Mouse (Mus musculus): Measurements from ENCODE around the gene Slc12a1.

DNA sequence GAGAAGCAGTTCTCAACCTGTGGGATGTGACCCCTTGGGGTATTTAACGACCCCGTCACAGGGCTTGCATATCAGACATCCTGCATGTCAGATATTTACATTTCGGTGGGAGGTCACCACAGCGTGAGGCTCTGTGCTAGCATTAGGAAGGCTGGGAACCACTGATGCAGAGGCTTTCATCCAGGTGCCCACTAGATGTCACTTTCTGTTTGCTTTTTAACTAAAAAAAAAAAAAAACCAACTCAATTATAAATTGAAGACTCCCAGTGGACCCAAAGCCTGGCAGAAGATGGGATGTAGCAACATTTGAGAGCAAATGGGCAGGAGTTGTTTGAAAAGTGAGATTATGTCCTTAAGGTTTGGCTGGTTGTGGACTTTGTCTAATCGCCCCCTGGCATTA, 110.8 kb downstream of the Slc12a1 start:
- TF ChIP-seq CTCF (IDR thresholded peaks at IDR 0.05; ENCODE audit: extremely low read depth, insufficient read length, insufficient replicate concordance, low read depth, low read length) (no peak), POLR2A (IDR thresholded peaks at IDR 0.05; ENCODE audit: low read depth, low read length) (no peak)

Measured in small intestine, adult 2 months (tissue).